Mouse (Mus musculus) spleen, postnatal 14 days (tissue): ENCODE data around the gene Hoxa6.
A peak's percentile ranks its signal among the peaks of the same experiment; 100 is the strongest.

Experiments
- DNase-seq, 2 experiments: peaks; one replicate each; pipeline ENCODE4 v3.0.0; 2021 to 2022; ENCODE audit warnings: low spot score in 2 of 2

Hoxa6 gene

DNA sequence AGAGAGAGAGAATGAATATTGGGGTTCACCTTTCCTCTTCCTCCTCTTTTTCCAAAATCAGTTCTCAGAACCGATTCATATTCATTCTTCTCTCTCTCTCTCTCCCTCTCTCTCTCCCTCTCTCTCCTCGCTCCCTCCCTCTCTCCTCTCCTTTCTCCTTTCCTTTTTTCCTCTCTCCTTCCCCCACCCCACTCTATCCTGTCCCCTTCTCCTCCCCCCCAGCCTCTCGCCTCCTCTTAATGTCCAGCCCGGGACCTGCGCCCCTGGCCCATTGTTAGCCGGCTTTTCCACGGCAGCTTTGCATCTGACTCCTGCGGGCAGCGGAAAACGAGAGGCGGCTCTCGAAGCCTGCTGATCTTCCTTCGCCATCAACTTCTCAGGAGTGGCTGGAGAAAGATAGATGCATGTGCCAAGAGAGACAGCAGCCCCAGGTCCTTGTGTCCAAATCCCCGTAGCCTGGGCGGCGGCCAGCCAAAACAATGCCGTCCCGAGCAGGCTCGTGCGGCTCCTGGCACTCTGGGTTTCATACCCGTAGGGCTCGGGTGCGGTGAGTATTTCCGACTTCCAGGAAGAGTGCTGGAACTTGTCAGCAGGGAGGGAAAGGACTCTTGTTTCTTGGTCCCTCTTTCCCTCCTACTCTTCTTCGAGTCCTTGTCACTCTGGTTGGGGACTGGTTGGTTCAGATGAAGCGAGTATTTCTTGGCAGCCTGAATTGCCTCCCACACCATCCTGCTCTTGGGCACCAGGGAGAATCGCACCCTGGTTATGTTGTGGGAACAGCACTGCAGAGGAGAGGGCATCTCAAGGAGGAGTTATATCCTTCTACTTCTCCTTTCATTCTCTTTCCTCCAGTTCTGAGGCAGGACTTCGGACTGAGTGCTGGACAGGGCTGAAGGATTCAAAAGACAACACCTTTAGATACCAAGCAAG lies 42.8 kb downstream of the Hoxa6 start:
- DNase-seq, result no peak

GRCm38 (mm10) chr6:52164626-52165440 lies 43.7 kb downstream of the Hoxa6 start, which contains the start of gene Hoxa2:
TSS of gene Hoxa2 (minus strand) at chr6:52164831.
- DNase-seq, result no peak

DNA sequence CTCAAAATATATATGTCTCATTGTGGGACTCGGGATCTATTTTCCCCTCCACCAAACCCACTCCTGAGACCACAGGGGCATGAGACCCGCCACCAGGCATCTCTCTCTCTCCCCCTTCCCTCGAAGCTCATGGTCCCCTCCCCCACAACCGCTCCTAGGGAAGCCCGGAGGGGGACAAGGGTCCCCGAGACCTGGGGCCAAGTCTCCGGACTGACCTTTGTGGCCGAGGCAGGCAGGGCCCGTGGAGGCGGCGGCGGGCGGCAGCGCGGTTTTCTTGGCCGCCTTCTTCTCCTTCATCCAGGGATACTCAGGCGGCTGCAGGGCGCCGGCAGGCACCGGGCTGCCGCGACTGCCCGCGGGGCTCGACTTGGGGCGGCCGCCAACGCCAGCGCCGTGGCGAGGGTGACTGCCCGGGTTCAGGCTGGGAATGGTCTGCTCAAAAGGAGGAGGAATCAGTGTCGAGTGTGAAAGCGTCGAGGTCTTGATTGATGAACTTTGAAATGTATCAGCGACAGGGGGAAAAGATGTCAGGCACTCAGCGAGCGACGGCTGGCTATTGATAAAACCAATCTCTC lies 44.4 kb downstream of the Hoxa6 start:
- no peak for DNase-seq

GRCm38 (mm10) chr6:52163366-52164031 lies 45.0 kb downstream of the Hoxa6 start:
- DNase-seq, result no peak

GRCm38 (mm10) chr6:52162611-52163365 lies 45.7 kb downstream of the Hoxa6 start:
- DNase-seq, result no peak

- no peak for DNase-seq
These were observed 46.5 kb downstream of the Hoxa6 start for GRCm38 (mm10) chr6:52162093-52162380.

- no peak for DNase-seq
These were observed 47.0 kb downstream of the Hoxa6 start for GRCm38 (mm10) chr6:52161336-52162092.

DNA sequence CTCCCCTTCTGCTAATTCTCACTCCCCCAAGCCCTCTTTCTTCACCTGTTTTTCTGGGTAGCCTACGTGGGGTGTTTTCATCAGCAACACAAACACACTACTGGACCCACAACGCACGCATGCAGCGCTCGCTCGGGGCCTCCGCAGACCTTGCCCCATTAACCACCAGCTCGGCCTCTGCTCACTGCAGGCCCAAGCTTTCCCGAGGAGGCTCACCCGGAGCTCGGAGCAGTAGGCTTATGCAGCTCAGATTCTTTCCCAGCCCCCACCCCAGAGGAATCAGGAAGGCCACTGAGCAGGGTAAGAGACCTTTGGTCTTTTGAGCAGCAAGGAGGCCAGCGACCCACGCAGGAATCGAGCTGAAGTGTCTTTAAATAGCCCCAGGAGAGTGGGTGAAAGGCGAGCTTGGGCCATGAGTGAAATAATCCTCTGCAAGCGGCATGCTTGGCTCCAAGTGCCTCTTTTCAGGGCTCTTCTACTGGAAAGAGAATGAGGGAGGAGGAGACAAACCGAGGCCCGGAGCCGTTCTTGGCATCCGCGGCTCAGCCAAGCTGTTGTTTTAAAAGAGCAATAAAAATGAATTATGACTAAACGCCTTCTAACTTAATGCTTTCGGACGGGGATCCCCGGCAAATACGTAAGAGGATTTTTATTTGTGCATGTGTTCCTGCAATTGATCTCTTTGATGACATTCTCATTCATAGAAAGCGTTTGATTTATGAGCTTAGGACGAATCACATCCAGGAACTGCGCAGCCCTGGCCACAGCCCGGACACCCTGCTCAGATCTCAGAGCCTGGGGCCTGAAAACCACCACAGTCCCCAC lies 47.8 kb downstream of the Hoxa6 start:
- DNase-seq, result no peak

DNA sequence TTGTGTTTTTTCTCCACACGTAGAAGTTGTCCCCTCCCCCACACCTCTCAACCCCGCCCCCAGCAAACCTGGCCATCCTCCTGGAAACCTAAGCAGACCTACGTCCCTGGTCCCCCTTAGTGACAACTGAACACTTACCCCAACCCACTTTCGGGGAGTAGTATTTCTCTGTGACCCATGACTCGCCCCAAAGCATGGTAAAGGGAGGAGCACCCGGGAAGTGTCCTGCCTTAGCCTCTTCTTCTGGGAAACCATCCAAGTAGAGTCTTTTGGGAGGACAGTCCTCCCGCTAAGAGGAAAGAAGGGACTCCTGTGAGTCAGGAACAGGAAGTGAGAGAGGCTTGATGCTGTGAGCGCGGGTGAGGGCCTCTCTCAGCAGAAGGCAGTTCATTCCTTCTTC lies 48.5 kb downstream of the Hoxa6 start:
- DNase-seq, result no peak

- DNase-seq, result no peak
These were observed 49.3 kb downstream of the Hoxa6 start for GRCm38 (mm10) chr6:52159164-52159761.

- DNase-seq, result peak in 1 of 2 experiments; percentile 33
These were observed 50.1 kb downstream of the Hoxa6 start, which contains the start of gene Hoxa1 for GRCm38 (mm10) chr6:52158276-52159051. TSS of gene Hoxa1 (minus strand) at chr6:52158317.

DNA sequence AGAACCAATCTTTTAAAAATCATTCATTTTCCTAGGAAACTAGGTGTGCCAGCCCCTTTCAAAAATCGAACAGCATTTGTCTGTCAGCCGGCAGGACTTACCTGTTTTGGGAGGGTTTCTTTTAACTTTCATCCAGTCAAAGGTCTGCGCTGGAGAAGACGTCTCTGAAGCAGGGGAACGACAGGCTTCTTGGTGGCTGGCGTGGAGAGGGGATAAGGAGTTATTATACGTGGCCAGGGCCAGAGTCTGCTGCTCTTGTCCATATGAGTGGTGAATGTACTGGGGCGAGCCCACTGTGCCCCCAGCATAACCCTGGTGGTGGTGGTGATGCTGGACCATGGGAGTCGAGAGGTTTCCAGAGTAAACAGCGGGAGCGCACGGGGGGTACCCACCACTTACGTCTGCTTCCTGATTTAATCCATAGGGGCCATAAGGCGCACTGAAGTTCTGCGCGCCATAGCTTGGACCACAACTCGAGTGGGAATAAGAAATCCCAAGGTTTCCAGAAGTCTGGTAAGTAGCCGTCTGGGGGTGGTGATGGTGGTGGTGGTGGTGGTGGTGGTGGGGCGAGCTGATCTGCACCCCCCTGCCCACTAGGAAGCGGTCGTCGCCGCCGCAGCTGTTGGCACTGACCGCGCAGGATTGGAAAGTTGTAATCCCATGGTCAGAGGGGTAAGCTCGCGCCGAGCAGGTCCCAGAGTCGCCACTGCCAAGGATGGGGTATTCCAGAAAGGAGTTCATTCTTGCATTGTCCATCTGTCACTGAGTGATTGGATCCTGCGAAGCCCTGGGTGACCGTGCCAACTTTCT lies 50.9 kb downstream of the Hoxa6 start:
- DNase-seq, result no peak

DNA sequence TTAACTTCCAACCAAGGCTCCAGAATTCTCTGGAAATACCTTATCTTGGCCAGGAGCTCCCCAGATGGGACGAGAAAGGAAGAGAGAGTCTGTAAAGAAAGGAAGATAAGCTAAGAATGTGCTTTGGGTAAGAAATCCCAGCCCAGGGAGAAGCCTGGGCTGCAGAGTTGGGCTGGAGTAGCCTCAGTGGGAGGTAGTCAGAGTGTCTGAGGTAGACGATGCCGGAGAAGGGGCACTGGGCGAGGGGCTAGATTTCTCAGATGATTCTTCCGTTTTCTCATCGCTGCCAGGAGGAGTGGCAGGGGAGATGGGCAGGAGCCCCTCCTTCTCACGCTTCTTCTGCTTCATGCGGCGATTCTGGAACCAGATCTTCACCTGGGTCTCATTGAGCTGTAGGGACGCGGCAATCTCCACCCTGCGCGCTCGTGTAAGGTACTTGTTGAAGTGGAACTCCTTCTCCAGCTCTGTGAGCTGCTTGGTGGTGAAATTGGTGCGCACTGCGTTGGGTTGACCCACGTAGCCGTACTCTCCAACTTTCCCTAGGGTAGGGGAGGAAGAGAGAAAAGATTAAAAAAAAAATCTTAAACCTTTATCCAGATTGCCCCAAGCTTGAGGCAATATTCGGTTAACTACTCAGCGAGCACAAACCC lies 51.8 kb downstream of the Hoxa6 start:
- no peak for DNase-seq
